Mouse (Mus musculus) heart, embryonic 13.5 days (tissue): ENCODE data around the gene Gm27029. TPM values are rescaled to one million over a fixed set of nuclear protein-coding genes. Genes with fewer than 3 reads are reported as not detected.
A peak's percentile ranks its signal among the peaks of the same experiment; 100 is the strongest.
"Not testable (repeated sequence)": the region's sequence is repeated elsewhere in the genome, so short reads cannot be mapped to it uniquely, and the experiment has no call there.

ENCODE experiments used
- ATAC-seq: fragments of 200-750 bp; cut with Nextera tagmentation; 2 replicates; pipeline ENCODE4 v1.8.0; 2017; ENCODE audit warnings: moderate TSS enrichment; ENCODE audit not compliant: insufficient number of reproducible peaks, low FRiP score, low TSS enrichment; ENCODE audit errors: extremely low read depth
- H3K27ac ChIP-seq: fragments of 300-500 bp; sonication (generic); replicated peaks from 2 replicates; pipeline ENCODE4 v1.5.1; 2015; ENCODE audit warnings: moderate library complexity, mild to moderate bottlenecking, inconsistent platforms
- H3K27me3 ChIP-seq: fragments of 300-500 bp; sonication (generic); replicated peaks from 2 replicates; pipeline ENCODE4 v1.6.1; 2015; ENCODE audit warnings: mild to moderate bottlenecking, inconsistent platforms
- H3K36me3 ChIP-seq: fragments of 300-500 bp; sonication (generic); 2 replicates; pipeline ENCODE4 v1.6.1; 2015; ENCODE audit warnings: mild to moderate bottlenecking, inconsistent platforms
- H3K4me1 ChIP-seq: fragments of 300-500 bp; sonication (generic); 2 replicates; pipeline ENCODE4 v1.6.1; 2015; ENCODE audit warnings: inconsistent platforms
- H3K4me2 ChIP-seq: fragments of 300-500 bp; sonication (generic); 2 replicates; pipeline ENCODE4 v1.6.1; 2015; ENCODE audit warnings: inconsistent platforms, mild to moderate bottlenecking, moderate library complexity
- H3K4me3 ChIP-seq: fragments of 300-500 bp; sonication (generic); 2 replicates; pipeline ENCODE4 v1.5.1; 2015; ENCODE audit warnings: moderate library complexity, mild to moderate bottlenecking, inconsistent platforms
- H3K9ac ChIP-seq: fragments of 300-500 bp; sonication (generic); 2 replicates; pipeline ENCODE4 v1.6.1; 2015; ENCODE audit warnings: inconsistent platforms, mild to moderate bottlenecking, moderate library complexity
- H3K9me3 ChIP-seq: fragments of 300-500 bp; sonication (generic); 2 replicates; pipeline ENCODE4 v1.6.1; 2016; ENCODE audit warnings: inconsistent platforms
- WGBS: fragments of 180-500 bp; shearing (Covaris S2); methylation state at CpG from one replicate; pipeline ENCODE4 v1.1.7; 2015; ENCODE audit warnings: mixed read lengths; 5-methylcytosine and 5-hydroxymethylcytosine counted together
- polyA plus RNA-seq: library from polyadenylated mRNA; unstranded; fragments of >200 nt; fragmentation: Nextera tagmentation; extraction: Ambion mirVana; gene quantifications from 2 replicates; pipeline ENCODE4 v1.2.1, GENCODE M21; 2015

Gm27029 gene
- polyA plus RNA-seq = 14.7 and 18.3 TPM in 2 replicates

- peak within 1 kb of the TSS; percentile 85 for H3K4me2 ChIP-seq
- ATAC-seq = peak; percentile 44
- H3K4me1 ChIP-seq = peaks cover 37% of the 10 kb centered on the region
- peak within 1 kb of the TSS; percentile 91 for H3K9ac ChIP-seq
- WGBS = 2% methylated on average over 23 of the region's 23 CpGs
- H3K36me3 ChIP-seq = peaks cover 29% of the 10 kb centered on the region
- H3K4me3 ChIP-seq = peak within 1 kb of the TSS; percentile 94
- peak within 1 kb of the TSS; percentile 99 for H3K27ac ChIP-seq
- H3K27me3 ChIP-seq = no peaks in the 10 kb centered on the region
- H3K9me3 ChIP-seq = no peaks in the 10 kb centered on the region
Measured at GRCm38 (mm10) chr11:101424105-101424851, at the start of gene Gm27029. TSS of gene Gm27029 (minus strand) at chr11:101424796.

DNA sequence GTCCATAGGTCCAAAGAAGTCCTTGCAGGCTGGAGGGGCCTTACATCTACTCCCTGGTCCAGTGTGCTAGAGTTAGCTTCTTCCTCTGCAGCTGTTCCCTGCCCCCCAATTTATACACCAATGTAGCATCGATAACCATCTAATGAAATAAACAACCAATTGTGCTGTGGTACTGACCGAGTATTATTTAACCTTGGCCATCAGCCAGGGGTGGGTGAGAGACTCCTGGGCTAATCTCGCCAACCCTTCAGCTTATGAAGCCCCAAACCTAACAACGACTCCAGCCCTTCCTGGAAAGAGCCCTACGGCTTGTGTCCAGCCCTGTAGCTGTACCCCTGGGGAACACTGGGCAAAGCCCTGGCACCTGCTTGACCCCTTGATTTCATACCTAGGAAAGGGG is 49.7 kb upstream of the Gm27029 start:
- 0 out of 2 replicates have a peak, but pooled peaks cover 6% of the 10 kb centered on the region for H3K36me3 ChIP-seq
- 56% methylated on average over 5 of the region's 5 CpGs for WGBS

GRCm38 (mm10) chr11:101473686-101474085 is 49.1 kb upstream of the Gm27029 start:
- H3K4me1 ChIP-seq = peaks cover 33% of the 10 kb centered on the region
- not testable (repeated sequence) for ATAC-seq
- WGBS = 72% methylated on average over 1 of the region's 1 CpGs

More for the DNA sequence above, 49.7 kb upstream of the Gm27029 start:
- no peak overlapping the region for H3K4me3 ChIP-seq
- peaks cover 33% of the 10 kb centered on the region for H3K4me1 ChIP-seq
- H3K27me3 ChIP-seq = no peaks in the 10 kb centered on the region
- no peak overlapping the region for H3K27ac ChIP-seq
- no peak overlapping the region for H3K4me2 ChIP-seq
- no peaks in the 10 kb centered on the region for H3K9me3 ChIP-seq
- no peak overlapping the region for H3K9ac ChIP-seq
- no peak for ATAC-seq

GRCm38 (mm10) chr11:101472336-101472735 is 47.7 kb upstream of the Gm27029 start:
- H3K36me3 ChIP-seq = 0 out of 2 replicates have a peak, but pooled peaks cover 6% of the 10 kb centered on the region
- H3K4me1 ChIP-seq = peaks cover 39% of the 10 kb centered on the region
- no peaks in the 10 kb centered on the region for H3K9me3 ChIP-seq
- H3K27ac ChIP-seq = no peak overlapping the region
- no peak overlapping the region for H3K4me2 ChIP-seq
- no peak overlapping the region for H3K9ac ChIP-seq
- no peak for ATAC-seq
- WGBS = 45% methylated on average over 7 of the region's 7 CpGs
- no peak overlapping the region for H3K4me3 ChIP-seq
- H3K27me3 ChIP-seq = no peaks in the 10 kb centered on the region

More at GRCm38 (mm10) chr11:101473686-101474085, 49.1 kb upstream of the Gm27029 start:
- H3K4me2 ChIP-seq, H3K27me3 ChIP-seq, H3K4me3 ChIP-seq, H3K9ac ChIP-seq, H3K27ac ChIP-seq, H3K36me3 ChIP-seq, H3K9me3 ChIP-seq: not testable (repeated sequence)

DNA sequence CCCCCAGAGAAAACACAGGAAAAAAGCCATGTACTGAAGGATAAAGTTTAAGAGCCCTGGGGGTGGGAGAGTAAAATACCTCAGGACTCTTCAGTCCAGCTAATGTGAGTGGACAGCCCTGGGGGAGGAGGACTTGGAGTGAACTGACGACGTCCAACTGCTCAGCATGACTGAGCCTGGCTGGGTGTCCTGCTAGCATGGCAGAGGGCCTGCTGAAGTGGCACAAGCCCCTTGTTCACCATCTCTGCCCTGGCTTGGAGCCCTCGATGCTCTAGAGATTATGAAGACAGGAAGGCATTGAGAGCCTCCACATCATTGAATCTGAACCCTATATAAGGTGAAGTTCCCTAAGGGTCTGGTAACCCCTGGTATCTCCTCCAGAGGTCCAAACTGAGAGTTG is 47.3 kb upstream of the Gm27029 start:
- Histone ChIP-seq H3K36me3 (0 out of 2 replicates have a peak, but pooled peaks cover 6% of the 10 kb centered on the region), H3K27me3 (no peaks in the 10 kb centered on the region), H3K4me3 (no peak overlapping the region), H3K9ac (0 out of 2 replicates have a peak overlapping the region, but pooled peaks have one; percentile 19), H3K27ac (no peak overlapping the region), H3K4me1 (peaks cover 43% of the 10 kb centered on the region), H3K9me3 (no peaks in the 10 kb centered on the region), H3K4me2 (no peak overlapping the region)
- no peak for ATAC-seq
- WGBS = 46% methylated on average over 3 of the region's 3 CpGs

DNA sequence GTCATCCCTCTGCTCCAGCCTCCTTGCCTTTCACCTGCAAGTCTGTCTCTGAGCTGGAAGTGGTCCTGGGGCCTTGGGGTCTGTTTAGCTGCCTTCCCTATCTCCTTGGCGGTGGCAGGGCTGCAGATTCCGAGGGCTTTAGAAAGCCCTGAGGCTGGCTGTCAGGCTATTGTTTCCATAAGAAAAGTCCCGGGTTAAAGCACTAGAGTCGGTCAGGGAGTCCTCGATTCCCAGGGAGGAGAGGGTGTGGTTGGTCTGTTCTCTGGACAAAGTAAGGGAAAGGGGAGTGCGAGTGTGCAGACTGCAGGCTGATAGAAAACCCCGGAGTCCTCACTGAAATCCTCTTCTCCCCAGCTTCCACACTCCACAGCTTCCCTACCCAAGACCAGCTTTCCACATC is 45.6 kb upstream of the Gm27029 start:
- Histone ChIP-seq H3K27me3 (no peaks in the 10 kb centered on the region), H3K36me3 (0 out of 2 replicates have a peak, but pooled peaks cover 6% of the 10 kb centered on the region), H3K4me3 (no peak overlapping the region), H3K4me1 (peaks cover 51% of the 10 kb centered on the region), H3K27ac (no peak overlapping the region), H3K9me3 (no peaks in the 10 kb centered on the region), H3K4me2 (no peak overlapping the region), H3K9ac (no peak overlapping the region)
- 28% methylated on average over 7 of the region's 7 CpGs for WGBS
- no peak for ATAC-seq

GRCm38 (mm10) chr11:101469155-101469554 is 44.6 kb upstream of the Gm27029 start:
- Histone ChIP-seq H3K4me1 (peaks cover 59% of the 10 kb centered on the region), H3K9me3 (no peaks in the 10 kb centered on the region), H3K4me3 (peak overlapping the region; percentile 77), H3K4me2 (peak overlapping the region; percentile 82), H3K27me3 (no peaks in the 10 kb centered on the region), H3K36me3 (0 out of 2 replicates have a peak, but pooled peaks cover 6% of the 10 kb centered on the region), H3K9ac (peak overlapping the region; percentile 86), H3K27ac (no peak overlapping the region)
- no peak for ATAC-seq
- 51% methylated on average over 4 of the region's 4 CpGs for WGBS

DNA sequence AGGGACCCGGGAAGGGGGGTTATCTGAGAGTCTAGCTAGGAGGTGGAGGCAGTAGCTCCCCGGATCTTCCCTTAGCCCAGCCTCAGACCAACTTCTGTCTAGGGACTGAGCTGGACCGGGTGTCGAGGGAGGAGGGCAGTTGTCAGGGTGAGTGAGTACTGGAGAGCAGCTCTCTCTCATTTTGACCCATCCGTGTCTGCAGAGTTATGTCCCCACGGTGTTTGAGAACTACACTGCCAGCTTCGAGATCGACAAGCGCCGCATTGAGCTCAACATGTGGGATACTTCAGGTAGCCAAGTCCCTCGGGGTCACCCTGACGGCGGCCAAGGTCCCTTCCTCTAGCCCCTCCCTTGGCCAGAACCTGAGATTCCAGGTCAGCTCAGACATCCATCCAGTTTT is 44.1 kb upstream of the Gm27029 start:
- H3K27ac ChIP-seq = peak overlapping the region; percentile 72; the same call in 1 of the 2 replicates

GRCm38 (mm10) chr11:101468263-101468688 is 43.7 kb upstream of the Gm27029 start:
- ATAC-seq = no peak
- peak overlapping the region; percentile 82 for H3K4me2 ChIP-seq
- no peaks in the 10 kb centered on the region for H3K27me3 ChIP-seq
- peaks cover 68% of the 10 kb centered on the region for H3K4me1 ChIP-seq
- no peaks in the 10 kb centered on the region for H3K9me3 ChIP-seq
- 0 out of 2 replicates have a peak, but pooled peaks cover 6% of the 10 kb centered on the region for H3K36me3 ChIP-seq
- H3K9ac ChIP-seq = peak overlapping the region; percentile 86
- H3K27ac ChIP-seq = peak overlapping the region; percentile 72
- peak overlapping the region; percentile 77 for H3K4me3 ChIP-seq
- WGBS = 0% methylated on average over 31 of the region's 31 CpGs

More for the DNA sequence above, 44.1 kb upstream of the Gm27029 start:
- no peaks in the 10 kb centered on the region for H3K9me3 ChIP-seq
- H3K9ac ChIP-seq = peak overlapping the region; percentile 86
- peak overlapping the region; percentile 82 for H3K4me2 ChIP-seq
- H3K27me3 ChIP-seq = no peaks in the 10 kb centered on the region
- peaks cover 63% of the 10 kb centered on the region for H3K4me1 ChIP-seq
- WGBS = 7% methylated on average over 13 of the region's 13 CpGs
- peak overlapping the region; percentile 77 for H3K4me3 ChIP-seq
- 0 out of 2 replicates have a peak, but pooled peaks cover 6% of the 10 kb centered on the region for H3K36me3 ChIP-seq
- ATAC-seq = no peak

GRCm38 (mm10) chr11:101467477-101468262 is 43.1 kb upstream of the Gm27029 start:
- under 1% methylated on average over 52 of the region's 54 CpGs for WGBS
- Histone ChIP-seq H3K4me1 (peaks cover 68% of the 10 kb centered on the region), H3K27me3 (no peaks in the 10 kb centered on the region), H3K36me3 (peaks cover 8% of the 10 kb centered on the region), H3K9me3 (no peaks in the 10 kb centered on the region), H3K27ac (peak overlapping the region; percentile 72), H3K4me3 (peak overlapping the region; percentile 77), H3K9ac (peak overlapping the region; percentile 86), H3K4me2 (peak overlapping the region; percentile 82)
- peak; percentile 73; the same call in 1 of the 2 replicates for ATAC-seq

- Histone ChIP-seq H3K4me2 (peak overlapping the region; percentile 93), H3K9ac (peak overlapping the region; percentile 91), H3K4me1 (peaks cover 62% of the 10 kb centered on the region), H3K4me3 (peak overlapping the region; percentile 92), H3K36me3 (peaks cover 19% of the 10 kb centered on the region)
- H3K9me3 ChIP-seq, H3K27ac ChIP-seq, H3K27me3 ChIP-seq, ATAC-seq: not testable (repeated sequence)
- 53% methylated on average over 5 of the region's 5 CpGs for WGBS
Measured at GRCm38 (mm10) chr11:101466552-101466950, 42.0 kb upstream of the Gm27029 start.
